Mouse (Mus musculus) MEL (cell line): ENCODE measurements around the gene Trio. TPM values are rescaled to one million over a fixed set of nuclear protein-coding genes. Genes with fewer than 3 reads are reported as not detected.

Experiments
- DNase-seq: peaks from one replicate; pipeline ENCODE4 v3.0.0; 2011; ENCODE audit warnings: low read depth, low spot score
- H3K27ac ChIP-seq: 2 replicates; pipeline ENCODE4 v1.5.1; 2012; ENCODE audit warnings: low read depth, mild to moderate bottlenecking, control low read depth, low read length, moderate library complexity; ENCODE audit not compliant: control insufficient read depth
- H3K27me3 ChIP-seq, 2 experiments: fragments of 150-350 bp in 1 of 2; sonication (generic) in 1 of 2; 2 replicates each; pipeline ENCODE4 v1.6.1; 2012; ENCODE audit warnings: low read length in 2 of 2, mild to moderate bottlenecking in 2 of 2, improper control_type of control experiment in 1 of 2, moderate library complexity in 1 of 2; ENCODE audit not compliant: insufficient read depth in 2 of 2, control insufficient read depth in 1 of 2
- H3K36me3 ChIP-seq, 2 experiments: 2 replicates each; pipeline ENCODE4 v1.6.1; 2012 to 2014; ENCODE audit warnings: low read length in 2 of 2, improper control_type of control experiment in 1 of 2, inconsistent platforms in 1 of 2, mild to moderate bottlenecking in 1 of 2; ENCODE audit not compliant: insufficient read depth in 2 of 2, control insufficient read depth in 1 of 2
- H3K4me1 ChIP-seq, 2 experiments: fragments of 150-350 bp in 1 of 2; sonication (generic) in 1 of 2; 2 replicates each; pipeline ENCODE4 v1.6.1; 2012; ENCODE audit warnings: low read length in 2 of 2, improper control_type of control experiment in 1 of 2, mild to moderate bottlenecking in 1 of 2; ENCODE audit not compliant: insufficient read depth in 2 of 2, control insufficient read depth in 1 of 2
- H3K4me3 ChIP-seq, 2 experiments: fragments of 150-350 bp in 1 of 2; sonication (generic) in 1 of 2; 2 replicates each; pipeline ENCODE4 v1.5.1; 2012; ENCODE audit warnings: low read depth in 2 of 2, low read length in 2 of 2, mild to moderate bottlenecking in 2 of 2, moderate library complexity in 2 of 2, control low read depth in 1 of 2, improper control_type of control experiment in 1 of 2; ENCODE audit not compliant: control insufficient read depth in 1 of 2, insufficient read depth in 1 of 2
- H3K79me2 ChIP-seq: 2 replicates; pipeline ENCODE4 v1.6.1; 2012; ENCODE audit warnings: mild to moderate bottlenecking, low read length, moderate library complexity; ENCODE audit not compliant: control insufficient read depth, poor library complexity, insufficient read depth
- H3K9ac ChIP-seq: 2 replicates; pipeline ENCODE4 v1.6.1; 2012; ENCODE audit warnings: low read depth, mild to moderate bottlenecking, control low read depth, low read length, moderate library complexity; ENCODE audit not compliant: control insufficient read depth, poor library complexity, severe bottlenecking
- H3K9me3 ChIP-seq: fragments of 150-350 bp; sonication (generic); replicated peaks from 2 replicates; pipeline ENCODE4 v1.6.1; 2012; ENCODE audit warnings: mild to moderate bottlenecking, low read length, improper control_type of control experiment, moderate library complexity; ENCODE audit not compliant: insufficient read depth
- CHD1 ChIP-seq: IDR thresholded peaks from 2 replicates; pipeline ENCODE4 v1.6.1; 2012; ENCODE audit warnings: low read depth, mild to moderate bottlenecking, inconsistent platforms, low read length, improper control_type of control experiment
- E2F4 ChIP-seq: IDR thresholded peaks from 2 replicates; pipeline ENCODE4 v1.6.1; 2011; ENCODE audit warnings: low read depth, low read length, improper control_type of control experiment, borderline replicate concordance
- ELF1 ChIP-seq: IDR thresholded peaks from 2 replicates; pipeline ENCODE4 v1.6.1; 2014; ENCODE audit warnings: low read depth, mild to moderate bottlenecking, inconsistent platforms, low read length, improper control_type of control experiment, moderate library complexity
- EP300 ChIP-seq, 2 experiments: IDR thresholded peaks; 2 replicates each; pipeline ENCODE4 v1.6.1; 2011; ENCODE audit warnings: improper control_type of control experiment in 2 of 2, low read length in 2 of 2, low read depth in 1 of 2, mild to moderate bottlenecking in 1 of 2
- GATA1 ChIP-seq: IDR thresholded peaks from 2 replicates; pipeline ENCODE4 v1.6.1; 2011; ENCODE audit warnings: low read depth, low read length, improper control_type of control experiment
- MAFK ChIP-seq: IDR thresholded peaks from 2 replicates; pipeline ENCODE4 v1.6.1; 2011; ENCODE audit warnings: low read depth, mild to moderate bottlenecking, low read length, improper control_type of control experiment, borderline replicate concordance
- MAX ChIP-seq: IDR thresholded peaks from 2 replicates; pipeline ENCODE4 v1.6.1; 2011; ENCODE audit warnings: low read length, improper control_type of control experiment
- MXI1 ChIP-seq: IDR thresholded peaks from 2 replicates; pipeline ENCODE4 v1.6.1; 2011; ENCODE audit warnings: mild to moderate bottlenecking, low read depth, low read length, improper control_type of control experiment
- MYB ChIP-seq: IDR thresholded peaks from 2 replicates; pipeline ENCODE4 v1.6.1; 2011; ENCODE audit warnings: mild to moderate bottlenecking, low read depth, low read length, improper control_type of control experiment
- MYC ChIP-seq: IDR thresholded peaks from 2 replicates; pipeline ENCODE4 v1.6.1; 2011; ENCODE audit warnings: low read depth, mild to moderate bottlenecking, low read length, improper control_type of control experiment, moderate library complexity
- POLR2A ChIP-seq, 2 experiments: IDR thresholded peaks; 2 replicates each; pipeline ENCODE4 v1.6.1; 2011 to 2012; ENCODE audit warnings: low read length in 2 of 2, mild to moderate bottlenecking in 2 of 2, control low read depth in 1 of 2, improper control_type of control experiment in 1 of 2, low read depth in 1 of 2, moderate library complexity in 1 of 2; ENCODE audit not compliant: control insufficient read depth in 1 of 2, insufficient read depth in 1 of 2, poor library complexity in 1 of 2
- SMC3 ChIP-seq: IDR thresholded peaks from 2 replicates; pipeline ENCODE4 v1.6.1; 2011; ENCODE audit warnings: low read depth, low read length, improper control_type of control experiment
- TBP ChIP-seq: IDR thresholded peaks from 2 replicates; pipeline ENCODE4 v1.8.0; 2011; ENCODE audit warnings: low read depth, low read length, improper control_type of control experiment
- UBTF ChIP-seq: IDR thresholded peaks from 2 replicates; pipeline ENCODE4 v1.6.1; 2012; ENCODE audit warnings: low read depth, mild to moderate bottlenecking, inconsistent platforms, low read length, improper control_type of control experiment, moderate library complexity, borderline replicate concordance; ENCODE audit not compliant: insufficient read depth
- ZC3H11A ChIP-seq: IDR thresholded peaks from 2 replicates; pipeline ENCODE4 v1.6.1; 2012; ENCODE audit warnings: low read depth, mild to moderate bottlenecking, inconsistent platforms, low read length, improper control_type of control experiment
- ZMIZ1 ChIP-seq: IDR thresholded peaks from 2 replicates; pipeline ENCODE4 v1.6.1; 2012; ENCODE audit warnings: low read depth, mild to moderate bottlenecking, inconsistent platforms, low read length, improper control_type of control experiment, moderate library complexity
- polyA plus RNA-seq, 2 experiments: library from polyadenylated mRNA; stranded (reverse) in 1 of 2; unstranded in 1 of 2; fragments of >175 nt in 1 of 2; fragments of >200 nt in 1 of 2; gene quantifications; 2 replicates each; pipeline versions ENCODE4 v1.2.1 to v1.2.4; 2012; ENCODE audit warnings: low replicate concordance in 2 of 2, low read depth in 1 of 2; ENCODE audit not compliant: insufficient read length in 2 of 2, insufficient read depth in 1 of 2, missing spikeins in 1 of 2
- total RNA-seq: library from RNA; depleted of rRNA; stranded (reverse); fragments of 300-350 nt; gene quantifications from 2 replicates; pipeline ENCODE4 v1.2.3, GENCODE M21; 2012

The Trio gene
- total and polyA plus RNA-seq, 3 experiments = 0.91 to 1.1 TPM; not detected in 1

GRCm38 (mm10) chr15:27943486-27944195 lies 82.0 kb downstream of the Trio start:
- H3K9me3 ChIP-seq = no peaks in the 10 kb centered on the region

GRCm38 (mm10) chr15:27942148-27942847 lies 83.3 kb downstream of the Trio start:
- Histone ChIP-seq H3K27ac (no peak overlapping the region), H3K79me2 (no peaks in the 10 kb centered on the region), H3K4me1 (no peaks in the 10 kb centered on the region), H3K27me3 (no peaks in the 10 kb centered on the region), H3K9me3 (no peaks in the 10 kb centered on the region), H3K9ac (no peak overlapping the region), H3K36me3 (no peaks in the 10 kb centered on the region), H3K4me3 (no peak overlapping the region)
- DNase-seq = no peak
- no peak for TF ChIP-seq ELF1
- no peak for TF ChIP-seq ZC3H11A
- TF ChIP-seq GATA1 = no peak
- TF ChIP-seq MAFK = no peak
- TF ChIP-seq MYC = no peak
- TF ChIP-seq SMC3 = no peak
- no peak for TF ChIP-seq UBTF
- TF ChIP-seq MAX = no peak
- TF ChIP-seq TBP = no peak

More at GRCm38 (mm10) chr15:27943486-27944195, 82.0 kb downstream of the Trio start:
- Histone ChIP-seq H3K27ac (no peak overlapping the region), H3K36me3 (no peaks in the 10 kb centered on the region), H3K4me3 (no peak overlapping the region), H3K4me1 (no peaks in the 10 kb centered on the region), H3K9ac (no peak overlapping the region)
- TF ChIP-seq MYB (no peak), CHD1 (no peak), MXI1 (no peak), POLR2A (IDR thresholded peaks at IDR 0.05; ENCODE audit: control insufficient read depth in 1 of 2, insufficient read depth in 1 of 2, low read depth in 1 of 2, low read length in 2 of 2, poor library complexity in 1 of 2) (no peak), ZMIZ1 (no peak), E2F4 (no peak), EP300 (IDR thresholded peaks at IDR 0.05; ENCODE audit: low read depth in 1 of 2, low read length in 2 of 2) (no peak)
- TF ChIP-seq, all 39 proteins: peak for 0
- no peak for DNase-seq
- no peaks in the 10 kb centered on the region for H3K27me3 ChIP-seq
- H3K79me2 ChIP-seq = no peaks in the 10 kb centered on the region
